Mouse (Mus musculus) urinary bladder, postnatal 36 days (tissue): ENCODE measurements around the gene Kansl1l.
"Not testable (repeated sequence)": the region's sequence is repeated elsewhere in the genome, so short reads cannot be mapped to it uniquely, and the experiment has no call there.

ENCODE experiments used
- DNase-seq, 2 experiments: peaks; one replicate each; pipeline ENCODE4 v3.0.0; 2022; ENCODE audit warnings: low spot score in 2 of 2, mixed read lengths in 1 of 2

Kansl1l gene

DNA sequence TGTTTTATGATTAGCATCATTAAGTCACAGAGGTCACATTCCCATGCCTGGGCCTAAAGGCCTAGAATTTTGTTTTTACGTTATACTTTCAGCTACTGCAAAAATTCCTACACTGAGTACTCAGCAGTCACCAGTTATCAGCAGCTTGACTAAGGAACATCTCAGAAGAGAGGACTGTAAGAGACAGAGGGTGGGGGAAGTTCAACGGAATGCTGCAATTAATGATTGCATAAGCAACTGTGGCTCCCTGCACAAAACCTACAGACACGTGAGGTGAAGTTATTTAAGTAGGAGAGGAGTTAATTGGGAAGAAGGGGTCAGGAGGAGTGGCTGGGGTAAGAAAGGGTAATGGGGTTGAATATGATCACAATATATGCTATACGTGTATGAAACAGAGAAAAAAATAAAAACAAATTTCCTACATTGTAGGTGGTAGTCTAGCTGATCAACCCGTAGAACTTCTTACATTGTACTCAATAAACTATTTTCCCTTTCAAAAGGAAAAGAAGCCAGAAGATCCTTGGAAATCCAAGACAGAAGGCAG lies 117.1 kb downstream of the Kansl1l start:
- no peak for DNase-seq

- DNase-seq = not testable (repeated sequence)
Measured at GRCm38 (mm10) chr1:66699630-66700029, 117.7 kb downstream of the Kansl1l start.

- no peak for DNase-seq
Measured at GRCm38 (mm10) chr1:66695296-66695695, 122.1 kb downstream of the Kansl1l start.

GRCm38 (mm10) chr1:66694266-66694665 lies 123.1 kb downstream of the Kansl1l start:
- no peak for DNase-seq

DNA sequence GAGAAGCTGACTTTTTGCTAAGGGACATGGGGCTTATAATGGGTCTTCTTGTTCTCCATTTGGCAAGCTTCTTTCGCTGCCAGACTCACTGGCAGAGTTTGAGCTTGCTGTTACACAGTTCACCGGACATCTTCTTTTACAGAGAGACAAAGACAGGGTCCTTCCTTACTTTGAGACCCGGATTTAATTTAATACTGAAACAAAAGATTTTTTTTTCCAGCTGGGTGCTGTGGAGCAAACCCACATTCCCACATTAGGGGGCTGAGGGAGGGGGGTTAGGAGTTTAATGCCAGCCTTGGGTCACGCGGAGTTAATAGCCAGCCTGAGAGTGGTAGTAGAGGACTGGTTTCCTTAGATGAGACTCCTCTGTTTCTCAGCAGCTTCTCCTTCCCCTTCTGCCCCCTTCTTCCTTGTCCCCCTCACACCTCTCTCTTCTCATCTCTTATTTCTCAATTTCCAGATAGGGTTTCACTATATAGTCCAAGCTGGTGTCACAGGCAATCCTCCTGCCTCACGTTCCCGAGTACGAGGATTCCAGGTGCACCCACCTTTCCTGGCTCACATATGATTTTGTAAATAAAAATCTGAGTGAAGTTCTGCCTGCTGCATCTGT lies 124.5 kb downstream of the Kansl1l start:
- no peak for DNase-seq

GRCm38 (mm10) chr1:66692308-66692707 lies 125.1 kb downstream of the Kansl1l start:
- DNase-seq = no peak

GRCm38 (mm10) chr1:66691772-66692171 lies 125.6 kb downstream of the Kansl1l start:
- no peak for DNase-seq

GRCm38 (mm10) chr1:66682974-66683373 lies 134.4 kb downstream of the Kansl1l start:
- no peak for DNase-seq

DNA sequence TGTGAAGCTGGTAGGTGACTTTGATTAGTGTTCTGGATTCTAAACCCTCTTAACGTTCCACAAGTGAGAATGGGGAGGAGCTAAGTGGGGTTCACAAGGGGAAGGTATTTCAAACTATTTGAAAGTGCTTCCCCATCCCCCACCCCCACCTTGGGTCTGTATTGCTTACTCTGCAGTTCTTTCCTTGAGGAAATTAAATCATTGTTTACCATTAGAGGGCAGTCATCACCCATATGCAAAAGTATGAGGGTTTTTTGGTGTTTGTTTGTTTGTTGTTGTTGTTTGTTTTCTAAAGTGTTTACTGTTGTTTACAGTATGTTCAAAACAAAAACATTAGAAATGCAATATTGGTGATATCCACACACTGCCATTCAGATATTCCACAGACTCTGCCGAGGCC lies 138.7 kb downstream of the Kansl1l start:
- no peak for DNase-seq

DNA sequence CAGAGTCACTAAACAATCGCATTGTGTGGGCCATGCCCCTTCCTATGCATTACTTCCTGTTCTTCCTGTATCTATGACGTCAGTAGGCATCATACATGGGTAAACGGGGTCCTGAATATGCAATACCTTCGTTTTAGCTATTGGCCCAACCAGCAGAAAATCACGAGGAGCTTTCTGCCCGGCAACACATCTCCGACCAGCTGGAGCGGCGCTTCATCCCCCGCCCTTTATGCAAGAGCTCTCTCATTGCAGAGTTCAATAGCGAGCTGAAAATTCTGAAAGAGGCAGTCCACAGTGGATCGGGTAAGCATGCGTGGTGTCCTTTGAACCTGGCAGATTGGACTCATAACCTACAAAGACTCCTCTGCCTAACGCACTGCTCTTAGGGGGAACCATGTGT lies 139.4 kb downstream of the Kansl1l start:
- no peak for DNase-seq

DNA sequence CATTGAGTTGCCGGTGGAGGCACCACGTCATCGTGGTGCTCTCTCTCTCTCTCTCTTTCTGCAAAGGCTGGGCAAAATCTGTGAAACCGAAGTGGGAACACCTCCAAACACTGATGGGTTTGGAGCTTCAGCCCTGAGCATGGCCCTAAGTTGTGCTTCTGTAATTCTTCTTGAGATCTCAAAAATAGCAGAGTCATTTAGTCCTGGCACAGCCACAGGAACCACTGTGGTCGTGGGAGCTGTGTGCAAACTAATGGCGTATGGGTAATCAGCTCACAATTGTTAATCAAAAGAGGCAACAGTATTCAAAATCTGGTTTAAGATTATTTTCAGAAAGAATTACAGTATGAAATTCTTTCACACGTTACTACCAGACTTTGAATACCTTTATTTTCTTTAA lies 144.6 kb downstream of the Kansl1l start:
- no peak for DNase-seq

- no peak for DNase-seq
Measured at GRCm38 (mm10) chr1:66671475-66671874, 145.9 kb downstream of the Kansl1l start.
